Mouse (Mus musculus) hindbrain, embryonic 16.5 days (tissue): Measurements from ENCODE around the gene Krtap5-2. TPM values are rescaled to one million over a fixed set of nuclear protein-coding genes. Genes with fewer than 3 reads are reported as not detected.
"Not testable (repeated sequence)": the region's sequence is repeated elsewhere in the genome, so short reads cannot be mapped to it uniquely, and the experiment has no call there.

Source experiments
- ATAC-seq: fragments of 200-750 bp; cut with Nextera tagmentation; 2 replicates; pipeline ENCODE4 v1.8.0; 2017; ENCODE audit warnings: moderate TSS enrichment, moderate library complexity
- H3K27ac ChIP-seq: fragments of 300-500 bp; sonication (generic); 2 replicates; pipeline ENCODE4 v1.5.1; 2014; ENCODE audit warnings: low read depth, mild to moderate bottlenecking, control low read depth, low read length, moderate library complexity
- H3K27me3 ChIP-seq: fragments of 300-500 bp; sonication (generic); replicated peaks from 2 replicates; pipeline ENCODE4 v1.6.1; 2014; ENCODE audit warnings: low read length; ENCODE audit not compliant: control insufficient read depth, insufficient read depth
- H3K36me3 ChIP-seq: fragments of 300-500 bp; sonication (generic); 2 replicates; pipeline ENCODE4 v1.6.1; 2014; ENCODE audit warnings: mild to moderate bottlenecking, low read length, moderate library complexity, mixed read lengths; ENCODE audit not compliant: control insufficient read depth, insufficient read depth
- H3K4me1 ChIP-seq: fragments of 300-500 bp; sonication (generic); 2 replicates; pipeline ENCODE4 v1.6.1; 2014; ENCODE audit warnings: low read depth, low read length; ENCODE audit not compliant: control insufficient read depth, insufficient read depth
- H3K4me2 ChIP-seq: fragments of 300-500 bp; sonication (generic); 2 replicates; pipeline ENCODE4 v1.6.1; 2014; ENCODE audit warnings: mild to moderate bottlenecking, low read length, control low read depth, moderate library complexity
- H3K4me3 ChIP-seq: fragments of 300-500 bp; sonication (generic); 2 replicates; pipeline ENCODE4 v1.5.1; 2014; ENCODE audit warnings: mild to moderate bottlenecking, low read length, control low read depth, moderate library complexity
- H3K9ac ChIP-seq: fragments of 300-500 bp; sonication (generic); 2 replicates; pipeline ENCODE4 v1.6.1; 2014; ENCODE audit warnings: low read depth, mild to moderate bottlenecking, control low read depth, low read length, moderate library complexity
- H3K9me3 ChIP-seq: fragments of 300-500 bp; sonication (generic); 2 replicates; pipeline ENCODE4 v1.6.1; 2014; ENCODE audit warnings: mild to moderate bottlenecking, low read length, moderate library complexity; ENCODE audit not compliant: control insufficient read depth
- WGBS: fragments of 180-500 bp; shearing (Covaris S2); extraction: QIAGEN DNeasy Blood & Tissue Kit; methylation state at CpG from one replicate; pipeline ENCODE4 v1.1.7; 2014; 5-methylcytosine and 5-hydroxymethylcytosine counted together
- polyA plus RNA-seq: library from polyadenylated mRNA; unstranded; fragments of >200 nt; fragmentation: Nextera tagmentation; extraction: Ambion mirVana; gene quantifications from 2 replicates; pipeline ENCODE4 v1.2.1, GENCODE M21; 2015

Krtap5-2 gene
- polyA plus RNA-seq, 1 experiment from 2014 or later, result not detected

DNA sequence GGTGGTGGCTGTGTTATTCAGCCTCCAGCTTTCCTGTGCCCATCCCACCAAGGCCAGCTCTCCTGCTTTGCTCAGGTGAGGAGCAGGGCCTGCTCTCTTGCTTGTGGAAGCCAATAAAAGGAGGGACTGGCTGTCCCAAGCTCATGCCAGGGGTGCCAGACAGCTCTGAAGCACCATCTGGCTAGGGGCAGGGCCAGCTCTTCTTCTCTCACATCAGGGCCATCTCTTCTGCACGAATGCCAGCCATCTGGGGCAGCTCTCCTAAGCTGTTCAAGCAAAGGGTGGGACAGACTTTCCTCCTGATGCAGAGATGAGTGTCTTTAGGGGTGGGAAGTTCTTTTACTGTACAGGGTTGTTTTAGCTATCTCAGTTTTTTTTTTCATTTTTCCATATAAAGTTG is 5.2 kb upstream of the Krtap5-2 start:
- Histone ChIP-seq H3K4me3 (no peak overlapping the region), H3K36me3 (no peaks in the 10 kb centered on the region), H3K27me3 (no peaks in the 10 kb centered on the region), H3K9ac (no peak overlapping the region), H3K9me3 (no peaks in the 10 kb centered on the region), H3K27ac (no peak overlapping the region), H3K4me1 (no peaks in the 10 kb centered on the region), H3K4me2 (no peak overlapping the region)
- ATAC-seq, result no peak
- 63% methylated on average over 1 of the region's 1 CpGs for WGBS

DNA sequence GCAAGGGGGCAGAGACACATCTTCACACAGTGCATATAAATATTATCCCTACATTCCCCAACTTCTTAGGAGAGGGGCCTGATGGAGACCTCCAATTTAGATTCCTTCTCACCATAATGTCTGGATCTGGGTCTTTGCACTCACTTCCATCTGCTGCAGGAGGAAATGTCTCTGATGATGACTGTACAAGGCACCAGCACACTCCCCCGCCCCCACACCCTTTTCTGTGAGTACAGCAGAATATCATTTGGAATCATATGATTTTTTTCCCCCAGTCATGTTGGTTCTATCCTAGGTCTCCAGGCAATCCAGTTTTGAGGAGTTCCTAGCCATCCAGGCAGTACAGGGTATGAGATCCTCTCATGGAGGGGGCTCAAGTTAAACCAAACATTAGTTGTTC is 2.9 kb upstream of the Krtap5-2 start:
- H3K27ac ChIP-seq, result no peak overlapping the region
- no peaks in the 10 kb centered on the region for H3K36me3 ChIP-seq
- ATAC-seq, result no peak
- H3K4me2 ChIP-seq, result no peak overlapping the region
- H3K4me1 ChIP-seq, result no peaks in the 10 kb centered on the region
- H3K27me3 ChIP-seq, result no peaks in the 10 kb centered on the region
- no peaks in the 10 kb centered on the region for H3K9me3 ChIP-seq
- H3K4me3 ChIP-seq, result no peak overlapping the region
- WGBS, result 69% methylated on average over 1 of the region's 1 CpGs
- H3K9ac ChIP-seq, result no peak overlapping the region

DNA sequence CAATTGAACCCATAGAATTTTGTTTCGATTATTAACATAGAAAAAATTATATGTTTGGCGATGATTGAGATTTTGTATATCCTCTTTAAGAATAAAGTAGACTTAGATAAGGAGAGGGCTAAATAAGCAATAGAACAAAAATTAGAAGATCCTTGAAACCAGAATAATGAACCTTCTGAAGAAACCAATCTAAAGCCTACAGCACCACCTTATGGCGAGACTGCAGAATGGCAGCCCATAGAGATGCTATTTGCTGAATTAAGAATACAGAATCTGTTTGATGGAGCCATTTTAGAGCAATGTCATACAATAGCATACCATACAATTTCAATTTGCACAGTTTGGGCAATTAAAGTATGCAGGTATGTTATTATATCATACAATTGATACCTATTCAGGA is 6.0 kb downstream of the Krtap5-2 start:
- H3K4me2 ChIP-seq, result no peak overlapping the region
- H3K36me3 ChIP-seq, result no peaks in the 10 kb centered on the region
- no peak overlapping the region for H3K27ac ChIP-seq
- no peak overlapping the region for H3K4me3 ChIP-seq
- H3K4me1 ChIP-seq, result no peaks in the 10 kb centered on the region
- no peaks in the 10 kb centered on the region for H3K27me3 ChIP-seq
- no peaks in the 10 kb centered on the region for H3K9me3 ChIP-seq
- H3K9ac ChIP-seq, result no peak overlapping the region
- ATAC-seq, result no peak
- WGBS, result 48% methylated on average over 3 of the region's 3 CpGs

DNA sequence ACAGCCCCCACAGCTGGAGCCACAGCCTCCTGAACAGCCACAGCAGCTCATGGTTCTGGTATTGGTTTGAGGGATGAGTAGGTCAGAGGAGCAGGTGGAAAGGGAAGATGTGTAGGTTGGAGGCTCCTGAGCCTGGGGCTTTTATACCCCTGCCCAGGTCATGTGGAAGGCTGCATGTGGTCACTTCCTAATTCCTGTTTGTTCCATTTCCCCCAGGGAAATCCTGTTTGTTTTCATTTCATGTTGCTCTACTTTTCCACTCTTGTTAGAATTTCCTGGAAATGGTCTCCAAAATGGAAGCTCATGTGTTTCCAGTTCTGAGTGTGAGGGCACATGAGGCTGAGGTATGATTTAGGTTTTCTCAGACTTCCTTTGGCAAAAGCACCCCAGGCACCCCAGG is 10.2 kb downstream of the Krtap5-2 start, which contains the start of gene Gm4553:
Gm4553 (minus strand) TSS at position 101 of the 400 bp plus-strand sequence.
- not testable (repeated sequence) for H3K4me1 ChIP-seq, H3K4me2 ChIP-seq, H3K27ac ChIP-seq, ATAC-seq, H3K9me3 ChIP-seq, H3K9ac ChIP-seq, H3K27me3 ChIP-seq, H3K36me3 ChIP-seq, H3K4me3 ChIP-seq

DNA sequence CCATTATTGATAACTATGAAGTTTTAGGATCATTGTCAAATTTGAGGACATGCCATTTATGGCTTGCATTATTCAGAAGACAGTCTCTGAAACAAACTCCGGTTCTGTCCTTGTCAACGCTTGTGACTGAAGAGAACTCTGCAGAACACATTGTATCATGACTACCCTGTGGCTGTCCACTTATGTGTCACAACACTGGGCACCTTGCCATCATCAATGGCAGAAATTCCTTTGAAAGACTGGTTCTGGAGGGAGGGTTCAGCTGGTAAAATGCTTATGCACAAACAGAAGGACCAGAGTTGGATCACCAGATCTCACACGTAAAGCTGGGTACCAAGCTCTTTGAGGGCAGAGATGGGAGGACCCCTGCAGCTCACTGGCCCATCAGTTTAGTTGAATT is 16.4 kb downstream of the Krtap5-2 start:
- Histone ChIP-seq H3K4me1 (no peaks in the 10 kb centered on the region), H3K27ac (no peak overlapping the region), H3K4me3 (no peak overlapping the region), H3K27me3 (no peaks in the 10 kb centered on the region), H3K9ac (no peak overlapping the region), H3K9me3 (no peaks in the 10 kb centered on the region), H3K4me2 (no peak overlapping the region), H3K36me3 (no peaks in the 10 kb centered on the region)
- 90% methylated on average over 3 of the region's 3 CpGs for WGBS
- no peak for ATAC-seq

DNA sequence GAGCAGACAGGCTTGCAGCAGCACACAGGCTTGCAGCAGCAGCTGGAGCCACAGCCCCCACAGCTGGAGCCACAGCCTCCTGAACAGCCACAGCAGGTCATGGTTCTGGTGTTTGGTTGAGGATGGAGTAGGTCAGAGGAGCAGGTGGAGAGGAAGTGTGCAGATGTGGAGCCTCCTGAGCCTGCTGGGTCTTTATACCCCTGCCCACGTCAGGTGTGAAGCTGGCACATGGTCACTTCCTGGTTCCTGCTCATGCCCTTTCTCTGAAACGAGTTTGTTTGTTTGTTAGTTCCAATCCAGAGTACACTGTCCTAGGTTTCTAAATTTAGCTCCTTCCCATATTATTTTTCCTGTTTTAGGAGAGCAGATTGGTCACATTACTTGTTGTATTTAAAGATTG is 18.8 kb downstream of the Krtap5-2 start, which contains the start of gene Gm29735:
Gm29735 (minus strand) TSS at position 101 of the 400 bp plus-strand sequence.
- H3K4me1 ChIP-seq, ATAC-seq, H3K9me3 ChIP-seq, H3K4me3 ChIP-seq, H3K4me2 ChIP-seq, H3K36me3 ChIP-seq, H3K9ac ChIP-seq, H3K27me3 ChIP-seq, H3K27ac ChIP-seq: not testable (repeated sequence)
- WGBS, result 59% methylated on average over 2 of the region's 2 CpGs

DNA sequence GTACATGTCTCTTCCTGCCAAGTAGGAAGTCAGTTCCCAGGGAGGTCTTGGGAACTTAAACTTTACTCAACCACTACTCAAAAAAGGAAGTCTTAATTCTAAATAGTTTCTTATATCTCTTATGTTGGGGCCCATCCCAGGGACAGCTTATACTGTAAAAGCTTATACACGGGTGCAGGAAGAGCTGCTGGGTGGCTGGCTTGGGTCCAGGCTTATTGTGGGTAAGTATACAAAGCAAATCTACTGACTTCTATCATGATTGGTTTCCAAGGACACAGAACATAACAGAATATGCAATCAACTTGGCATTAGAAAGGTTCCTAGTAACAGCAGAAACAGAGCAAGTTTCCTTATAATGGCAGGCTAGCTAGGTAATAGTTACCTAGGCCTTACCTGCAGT is 20.5 kb downstream of the Krtap5-2 start:
- no peak for ATAC-seq
- no peak overlapping the region for H3K4me2 ChIP-seq
- no peak overlapping the region for H3K27ac ChIP-seq
- no peaks in the 10 kb centered on the region for H3K9me3 ChIP-seq
- H3K4me1 ChIP-seq, result no peaks in the 10 kb centered on the region
- no peak overlapping the region for H3K9ac ChIP-seq
- H3K4me3 ChIP-seq, result no peak overlapping the region
- no peaks in the 10 kb centered on the region for H3K36me3 ChIP-seq
- WGBS, result 46% methylated on average over 1 of the region's 1 CpGs
- H3K27me3 ChIP-seq, result no peaks in the 10 kb centered on the region

DNA sequence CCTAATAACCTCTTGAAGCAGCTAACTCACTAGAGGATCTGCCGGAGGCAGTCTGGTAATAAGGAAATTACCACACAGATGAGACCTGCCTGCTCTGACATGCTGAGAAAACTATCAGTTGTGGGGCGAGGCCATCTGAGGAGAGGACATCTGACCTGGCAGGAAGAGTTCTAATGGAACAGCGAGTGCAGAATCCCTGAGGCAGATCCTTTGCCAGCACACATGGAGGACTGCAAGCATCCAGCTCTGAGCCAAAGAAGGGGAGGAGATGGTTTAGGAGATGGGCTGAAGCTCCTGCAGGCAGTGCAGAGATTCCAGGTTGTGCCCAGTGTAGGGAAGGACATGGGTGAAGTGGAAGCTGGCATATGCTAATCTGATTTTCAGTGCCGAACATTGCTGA is 23.6 kb downstream of the Krtap5-2 start:
- H3K4me3 ChIP-seq, result no peak overlapping the region
- no peak overlapping the region for H3K9ac ChIP-seq
- H3K27me3 ChIP-seq, result no peaks in the 10 kb centered on the region
- no peak for ATAC-seq
- H3K9me3 ChIP-seq, result no peaks in the 10 kb centered on the region
- H3K4me1 ChIP-seq, result no peaks in the 10 kb centered on the region
- H3K4me2 ChIP-seq, result no peak overlapping the region
- 78% methylated on average over 4 of the region's 4 CpGs for WGBS
- H3K36me3 ChIP-seq, result no peaks in the 10 kb centered on the region
- H3K27ac ChIP-seq, result no peak overlapping the region

DNA sequence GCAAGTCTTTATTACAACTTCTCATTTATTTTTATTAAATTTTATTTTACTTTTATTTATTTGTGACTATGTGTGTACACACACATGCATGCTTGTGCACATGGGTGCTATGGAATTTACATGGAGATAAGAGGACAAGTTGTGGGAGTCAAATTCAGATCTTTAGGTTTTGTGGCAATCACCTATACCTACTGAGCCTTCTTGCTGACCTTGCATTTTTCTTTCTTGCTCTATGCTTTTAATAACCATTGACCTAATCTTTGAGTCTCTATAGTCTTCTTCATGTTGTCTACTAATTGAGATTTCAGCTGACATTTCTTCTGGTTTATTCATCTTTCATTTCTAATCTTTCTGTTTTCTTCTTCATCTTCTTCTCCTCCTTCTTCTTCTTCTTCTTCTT is 27.2 kb downstream of the Krtap5-2 start:
- no peak for ATAC-seq
- Histone ChIP-seq H3K4me1 (no peaks in the 10 kb centered on the region), H3K27me3 (no peaks in the 10 kb centered on the region)

DNA sequence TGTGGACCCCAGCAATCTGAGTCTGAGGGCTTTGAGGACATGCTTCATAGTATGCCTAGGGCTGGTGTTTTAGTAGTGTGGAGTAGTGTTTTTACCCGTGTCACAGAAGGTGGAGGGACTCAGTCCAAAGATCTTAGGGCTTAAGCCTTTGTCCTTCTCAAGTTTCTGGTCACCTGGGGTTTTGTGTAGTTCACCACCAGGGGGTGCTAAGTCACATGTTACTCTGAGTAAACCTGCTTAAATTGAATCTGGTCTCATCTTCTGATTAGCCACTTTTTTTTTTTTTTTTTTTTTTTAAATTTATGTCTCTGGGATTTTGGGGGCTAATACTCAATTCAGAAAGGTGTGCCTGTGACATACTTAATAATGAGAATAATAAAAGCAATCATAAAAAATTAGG is 29.8 kb downstream of the Krtap5-2 start:
- WGBS, result 5% methylated on average over 1 of the region's 1 CpGs
- Histone ChIP-seq H3K9me3 (no peaks in the 10 kb centered on the region), H3K36me3 (no peaks in the 10 kb centered on the region), H3K27ac (no peak overlapping the region), H3K4me2 (no peak overlapping the region), H3K4me3 (no peak overlapping the region), H3K9ac (no peak overlapping the region), H3K4me1 (no peaks in the 10 kb centered on the region), H3K27me3 (no peaks in the 10 kb centered on the region)
- ATAC-seq, result no peak

More for the DNA sequence above, 27.2 kb downstream of the Krtap5-2 start:
- Histone ChIP-seq H3K4me2 (no peak overlapping the region), H3K27ac (no peak overlapping the region), H3K36me3 (no peaks in the 10 kb centered on the region), H3K9me3 (no peaks in the 10 kb centered on the region), H3K4me3 (no peak overlapping the region), H3K9ac (no peak overlapping the region)
